Mouse (Mus musculus) mouse trophoblast stem cell (cell line): Measurements from ENCODE around the gene Fat1.

Source experiments
- in situ Hi-C, 2 experiments: fragments of 300-500 bp; cut with MseI, MboI; formaldehyde crosslinking; loops; 2 replicates in 1 of 2; 3 replicates in 1 of 2; pipeline ENCODE4 v1.15.1; 2025

Fat1 gene

GRCm38 (mm10) chr8:45002686-45003085 lies 67.4 kb downstream of the Fat1 start:
- in situ Hi-C loops = no loop called here

- in situ Hi-C loops = no loop called here
Measured at GRCm38 (mm10) chr8:45004021-45004420, 68.8 kb downstream of the Fat1 start.

DNA sequence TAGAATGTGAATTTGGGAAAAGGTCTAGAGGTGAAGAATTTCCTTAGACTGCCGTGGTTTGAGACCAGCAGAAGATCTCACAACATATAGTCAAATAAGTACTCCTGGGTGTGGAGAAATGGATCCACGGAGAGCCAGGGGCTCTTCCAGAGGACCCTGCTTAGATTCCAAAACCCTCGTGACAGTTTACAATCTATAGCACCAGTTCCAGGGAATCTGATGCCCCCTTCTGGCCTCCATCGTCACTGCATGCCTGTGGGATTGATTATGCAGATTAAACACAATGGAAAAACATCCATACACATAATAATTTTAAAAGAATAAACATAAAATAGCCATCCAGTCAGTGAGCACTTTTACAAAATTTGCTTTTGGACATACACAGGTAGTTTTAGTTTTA lies 75.4 kb downstream of the Fat1 start:
- in situ Hi-C loops = no loop called here

GRCm38 (mm10) chr8:45011774-45012173 lies 76.5 kb downstream of the Fat1 start:
- in situ Hi-C loops = no loop called here

- in situ Hi-C loops = no loop called here
Measured at GRCm38 (mm10) chr8:45013852-45014251, 78.6 kb downstream of the Fat1 start.

DNA sequence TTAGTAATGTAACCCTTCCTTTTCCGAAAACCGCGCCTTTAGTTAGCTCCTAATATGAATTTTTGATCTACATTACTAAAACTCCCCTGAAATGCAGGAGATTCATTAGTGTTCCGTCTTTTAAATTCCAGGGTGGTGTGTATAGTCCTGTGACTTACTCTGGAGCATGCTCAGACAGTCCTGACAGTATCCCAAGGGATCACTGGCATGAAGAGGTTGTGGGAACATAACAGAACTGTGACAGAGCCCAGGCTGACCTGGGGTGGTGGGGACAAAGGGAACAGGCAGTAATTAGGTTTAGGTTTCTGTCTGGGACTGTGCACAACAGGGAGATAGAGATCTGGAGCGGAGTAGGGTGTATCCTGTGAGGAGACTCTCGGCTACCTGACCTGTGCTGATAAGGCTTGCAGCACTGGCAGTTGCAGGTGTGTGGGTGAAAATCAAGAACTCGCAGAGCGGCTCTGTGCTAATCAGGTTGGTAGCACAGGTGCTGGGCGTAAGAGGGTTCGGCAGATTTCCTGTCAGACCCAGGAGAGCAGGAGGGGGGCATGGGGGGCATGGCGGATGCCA lies 79.3 kb downstream of the Fat1 start:
- in situ Hi-C loops = no loop called here

DNA sequence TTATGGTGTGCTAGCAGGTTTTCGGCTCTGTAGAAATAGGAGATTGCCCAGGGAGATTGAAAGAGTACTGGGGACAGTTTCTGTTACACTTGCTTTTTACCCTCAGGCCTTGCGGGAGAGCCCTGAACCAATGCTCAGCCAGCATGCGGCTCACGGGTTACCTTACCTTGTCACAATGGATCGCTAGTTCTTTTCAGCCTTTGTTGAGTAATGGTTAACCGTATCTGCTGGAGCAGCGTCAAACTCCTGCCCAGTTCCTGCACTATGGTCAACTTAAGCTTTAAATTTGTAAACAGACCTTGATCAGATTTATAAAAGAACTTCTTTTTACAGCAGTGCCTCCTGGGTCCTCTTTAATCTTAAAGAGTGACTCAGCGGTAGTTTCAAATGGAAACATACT lies 80.6 kb downstream of the Fat1 start:
- in situ Hi-C loops = no loop called here

- in situ Hi-C loops = no loop called here
Measured at GRCm38 (mm10) chr8:45019241-45019640, 84.0 kb downstream of the Fat1 start.

DNA sequence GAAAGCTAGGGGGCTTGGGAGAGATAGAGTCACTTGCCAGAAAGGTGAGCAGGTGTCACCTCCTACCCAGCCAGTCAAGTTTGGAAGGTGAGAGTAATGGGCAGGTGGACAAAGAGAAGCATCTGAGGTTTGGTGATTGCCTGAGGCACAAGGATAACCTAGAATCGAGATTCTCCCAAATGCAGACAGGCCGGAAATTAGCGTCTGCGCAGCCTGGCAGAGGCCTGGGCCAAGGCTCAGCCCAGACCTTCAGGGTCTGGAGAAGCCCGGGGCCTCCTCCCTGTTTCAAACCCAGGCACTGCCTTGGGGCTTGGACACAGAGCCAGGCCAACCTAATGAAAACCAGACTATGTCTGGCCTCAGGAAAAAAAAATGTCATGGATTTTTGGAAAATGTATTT lies 85.9 kb downstream of the Fat1 start:
- in situ Hi-C loops = no loop called here

DNA sequence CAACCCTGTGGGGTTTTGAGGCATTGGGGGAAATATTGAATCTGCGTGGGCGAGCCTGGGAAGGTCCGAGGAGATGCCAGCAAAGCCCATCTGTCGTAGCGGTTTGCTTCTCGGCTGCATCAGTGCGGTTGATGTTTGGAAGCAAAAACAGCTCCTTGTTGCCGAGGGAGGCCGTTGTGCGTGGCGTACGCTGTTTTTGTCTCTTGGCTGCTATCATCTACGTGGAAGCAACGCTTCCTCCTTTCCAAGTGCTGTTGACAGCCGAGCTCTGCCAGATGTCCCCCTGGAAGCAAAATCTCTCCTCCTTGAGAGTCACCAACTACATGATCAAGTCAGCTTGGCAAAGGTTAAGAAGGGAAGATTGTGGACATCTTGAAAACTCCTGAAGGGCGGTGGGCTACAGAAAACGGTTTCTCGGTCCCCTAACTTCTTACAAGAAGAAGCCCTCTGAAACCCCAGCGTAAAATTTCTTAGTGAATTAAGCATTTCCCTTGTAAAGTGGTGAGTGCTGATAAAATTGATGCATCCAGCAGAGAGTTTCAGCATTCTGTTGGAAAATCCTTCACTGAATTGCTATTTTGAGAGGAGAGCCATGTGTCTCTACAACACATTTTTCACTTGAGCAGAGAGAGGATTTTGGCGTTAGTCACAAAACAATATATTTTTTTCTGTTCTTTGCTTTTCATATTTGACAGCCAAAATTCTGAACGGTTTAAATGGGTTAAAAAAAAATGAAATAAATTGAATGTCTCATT lies 86.8 kb downstream of the Fat1 start:
- in situ Hi-C loops = no loop called here

DNA sequence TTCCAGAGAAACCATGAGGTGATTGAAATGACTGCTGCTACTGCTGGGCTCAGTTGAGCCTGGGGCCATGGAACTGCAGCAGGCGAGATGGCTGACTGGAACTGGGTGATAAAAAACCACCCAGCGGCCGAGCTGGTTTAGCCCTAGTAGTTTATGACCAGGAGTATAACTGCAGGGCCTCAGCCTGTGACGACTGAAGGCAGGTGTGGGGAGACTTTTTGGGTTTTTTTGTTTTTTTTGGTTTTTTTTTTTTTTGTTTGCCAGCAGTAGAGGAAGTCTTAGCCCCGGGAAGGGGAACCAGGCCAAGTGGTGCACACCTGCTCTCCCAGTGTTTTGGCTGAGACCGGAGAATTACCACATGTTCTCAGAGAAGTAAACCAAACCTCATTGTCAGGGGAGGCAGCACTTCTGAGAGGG lies 92.8 kb downstream of the Fat1 start:
- in situ Hi-C loops = no loop called here

DNA sequence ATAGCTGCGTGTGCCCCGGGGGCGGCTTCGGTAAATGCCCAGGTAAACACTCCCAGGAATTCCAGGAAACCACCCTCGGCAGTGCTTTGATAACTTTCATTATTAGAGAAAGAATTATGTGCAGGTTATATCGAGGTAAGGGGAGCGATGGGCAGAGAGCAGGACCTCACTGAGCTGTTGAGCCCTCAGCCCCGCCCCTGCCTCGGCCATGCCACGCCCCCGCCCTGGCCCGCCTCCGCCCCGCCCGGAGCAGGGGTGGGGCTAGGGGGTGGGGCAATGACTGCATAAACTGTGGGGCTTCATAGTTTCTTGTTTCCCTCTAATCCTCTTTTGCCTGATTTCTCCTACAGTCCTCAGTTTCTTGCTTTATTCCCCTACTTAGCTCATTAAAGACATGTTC lies 103.1 kb downstream of the Fat1 start:
- in situ Hi-C loops = no loop called here

DNA sequence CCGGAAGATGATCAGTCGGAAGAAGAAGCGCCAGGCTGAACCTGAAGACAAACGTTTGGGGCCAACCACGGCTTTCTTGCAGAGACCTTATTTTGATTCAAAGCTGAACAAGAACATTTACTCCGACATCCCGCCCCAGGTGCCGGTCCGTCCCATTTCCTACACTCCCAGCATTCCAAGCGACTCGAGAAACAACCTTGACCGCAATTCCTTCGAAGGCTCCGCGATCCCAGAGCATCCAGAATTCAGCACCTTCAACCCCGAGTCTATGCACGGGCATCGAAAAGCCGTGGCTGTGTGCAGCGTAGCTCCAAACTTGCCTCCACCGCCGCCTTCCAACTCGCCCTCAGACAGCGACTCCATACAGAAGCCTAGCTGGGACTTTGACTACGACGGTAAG lies 108.9 kb downstream of the Fat1 start:
- in situ Hi-C loops = no loop called here

DNA sequence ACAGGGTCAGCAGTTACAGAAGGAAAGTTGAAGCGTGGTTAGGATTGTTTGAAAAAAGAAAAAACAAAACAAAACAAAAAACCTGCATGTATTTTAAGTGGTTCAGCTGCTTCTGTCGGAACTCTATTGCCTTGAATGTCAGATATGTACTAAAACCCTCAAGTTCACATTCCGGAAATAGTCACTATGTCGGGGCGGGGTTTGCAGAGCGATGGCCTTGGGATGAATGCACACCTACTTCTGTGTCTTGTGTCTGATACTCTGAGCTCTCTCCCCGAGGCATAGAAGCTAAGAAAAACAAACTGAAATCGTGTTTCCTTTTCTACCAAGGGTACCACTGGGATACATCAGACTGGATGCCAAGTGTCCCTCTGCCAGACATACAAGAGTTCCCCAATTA lies 115.2 kb downstream of the Fat1 start:
- in situ Hi-C loops = no loop called here

- in situ Hi-C loops = no loop called here
Measured at GRCm38 (mm10) chr8:45051236-45051635, 116.0 kb downstream of the Fat1 start.

- in situ Hi-C loops = no loop called here
Measured at GRCm38 (mm10) chr8:45052205-45052604, 117.0 kb downstream of the Fat1 start.

DNA sequence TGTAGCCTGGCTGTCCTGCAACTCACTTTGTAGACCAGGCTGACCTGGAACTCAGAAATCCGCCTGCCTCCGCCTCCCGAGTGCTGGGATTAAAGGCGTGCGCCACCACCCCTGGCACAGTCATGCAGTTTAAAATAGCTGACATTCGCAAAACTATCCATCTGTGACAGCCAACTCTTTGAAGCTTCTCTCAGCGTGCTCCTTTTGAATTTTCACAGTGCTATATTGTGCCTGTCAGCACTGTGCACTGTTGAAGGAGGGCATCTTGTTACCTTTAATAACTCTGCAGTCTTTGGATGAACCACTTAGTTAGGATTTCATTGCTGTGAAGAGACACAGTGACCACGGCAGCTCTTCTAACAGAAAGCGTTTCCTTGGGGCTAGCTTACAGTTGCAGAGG lies 117.4 kb downstream of the Fat1 start:
- in situ Hi-C loops = no loop called here

DNA sequence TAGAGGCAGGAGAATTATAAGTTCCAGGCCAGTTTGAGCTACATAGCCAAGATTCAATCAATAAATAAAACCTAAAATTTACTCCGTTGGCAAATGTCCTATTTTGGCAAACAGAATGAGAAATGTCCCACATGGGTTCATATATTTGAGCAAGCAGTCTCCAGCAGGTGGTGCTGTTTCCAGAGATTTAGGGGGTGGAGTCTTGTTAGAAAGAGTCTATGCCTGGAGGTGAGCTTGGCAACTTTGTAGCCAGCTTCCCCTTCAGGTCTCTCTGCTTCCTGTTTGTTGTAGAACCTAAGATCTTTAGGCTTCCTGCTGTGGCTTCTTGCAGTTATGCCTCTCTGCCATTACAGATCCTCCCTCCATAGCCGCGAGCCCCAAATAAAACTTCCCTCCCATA lies 120.3 kb downstream of the Fat1 start:
- in situ Hi-C loops = no loop called here

GRCm38 (mm10) chr8:45056810-45057209 lies 121.6 kb downstream of the Fat1 start:
- in situ Hi-C loops = no loop called here

DNA sequence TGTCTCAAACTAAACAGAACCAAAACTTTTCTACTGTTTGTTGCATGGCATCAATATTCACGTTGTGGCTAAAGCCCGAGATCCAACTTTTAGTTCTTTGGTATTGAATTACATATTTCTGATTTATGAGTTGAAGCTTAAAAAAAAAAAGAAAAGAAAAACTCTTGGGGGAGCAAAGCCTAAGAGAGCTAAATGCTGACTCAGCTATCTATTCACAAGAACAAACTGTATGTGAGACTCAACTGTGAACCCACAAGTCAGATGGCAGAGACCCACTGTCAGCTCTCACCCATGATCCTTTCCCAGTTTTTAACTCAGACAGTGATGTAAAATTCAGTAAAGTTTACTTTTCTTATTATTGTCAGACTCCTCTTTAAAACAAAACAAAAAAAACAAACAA lies 124.8 kb downstream of the Fat1 start:
- in situ Hi-C loops = no loop called here

- in situ Hi-C loops = no loop called here
Measured at GRCm38 (mm10) chr8:45062311-45062710, 127.1 kb downstream of the Fat1 start.

- in situ Hi-C loops = no loop called here
Measured at GRCm38 (mm10) chr8:45062982-45063924, 128.0 kb downstream of the Fat1 start.
